Mouse (Mus musculus) kidney, postnatal 0 days (tissue): ENCODE measurements around the gene Itih5. TPM values are rescaled to one million over a fixed set of nuclear protein-coding genes. Genes with fewer than 3 reads are reported as not detected.

Source experiments
- ATAC-seq: fragments of 200-750 bp; cut with Nextera tagmentation; replicated peaks from 2 replicates; pipeline ENCODE4 v1.8.0; 2017; ENCODE audit warnings: low read depth, moderate number of reproducible peaks, moderate TSS enrichment, moderate library complexity; ENCODE audit not compliant: low FRiP score
- DNase-seq: peaks from one replicate; pipeline ENCODE4 v3.0.0-alpha.2; 2016; ENCODE audit warnings: low spot score
- H3K27ac ChIP-seq: fragments of 300-500 bp; sonication (generic); 2 replicates; pipeline ENCODE4 v1.5.1; 2014; ENCODE audit warnings: mild to moderate bottlenecking
- H3K27me3 ChIP-seq: fragments of 300-500 bp; sonication (generic); 2 replicates; pipeline ENCODE4 v1.6.1; 2014; ENCODE audit warnings: low read length, mixed read lengths; ENCODE audit not compliant: insufficient read depth
- H3K36me3 ChIP-seq: fragments of 300-500 bp; sonication (generic); 2 replicates; pipeline ENCODE4 v1.6.1; 2014; ENCODE audit warnings: low read length, mixed read lengths; ENCODE audit not compliant: insufficient read depth
- H3K4me1 ChIP-seq: fragments of 300-500 bp; sonication (generic); replicated peaks from 2 replicates; pipeline ENCODE4 v1.6.1; 2014; ENCODE audit warnings: antibody characterized with exemption, low read length, mixed read lengths; ENCODE audit not compliant: insufficient read depth
- H3K4me2 ChIP-seq: fragments of 300-500 bp; sonication (generic); 2 replicates; pipeline ENCODE4 v1.6.1; 2014; ENCODE audit warnings: mild to moderate bottlenecking, low read length, moderate library complexity, mixed read lengths
- H3K4me3 ChIP-seq: fragments of 300-500 bp; sonication (generic); replicated peaks from 2 replicates; pipeline ENCODE4 v1.5.1; 2014; ENCODE audit warnings: low read depth, low read length
- H3K9ac ChIP-seq: fragments of 300-500 bp; sonication (generic); 2 replicates; pipeline ENCODE4 v1.6.1; 2014; ENCODE audit warnings: low read depth, low read length
- H3K9me3 ChIP-seq: fragments of 300-500 bp; sonication (generic); replicated peaks from 2 replicates; pipeline ENCODE4 v1.6.1; 2016; ENCODE audit warnings: low read length, inconsistent platforms, mixed read lengths
- CTCF ChIP-seq: IDR thresholded peaks from 2 replicates; pipeline ENCODE4 v1.5.1; 2016; ENCODE audit warnings: antibody characterized with exemption, low read depth, mild to moderate bottlenecking, moderate library complexity
- WGBS: fragments of 180-500 bp; shearing (Covaris S2); extraction: QIAGEN DNeasy Blood & Tissue Kit; methylation state at CpG from one replicate; pipeline ENCODE4 v1.1.7; 2014; 5-methylcytosine and 5-hydroxymethylcytosine counted together
- polyA plus RNA-seq: library from polyadenylated mRNA; unstranded; fragments of >200 nt; fragmentation: Nextera tagmentation; extraction: Ambion mirVana; gene quantifications from 2 replicates; pipeline ENCODE4 v1.2.1, GENCODE M21; 2015

The Itih5 gene
- polyA plus RNA-seq, 1 experiment from 2014 or later, result 5.1 TPM

GRCm38 (mm10) chr2:10262722-10263121, 109.4 kb downstream of the Itih5 start:
- Histone ChIP-seq H3K4me2 (no peak overlapping the region), H3K4me1 (0 out of 2 replicates have a peak, but pooled peaks cover 5% of the 10 kb centered on the region), H3K27me3 (no peaks in the 10 kb centered on the region), H3K4me3 (no peak overlapping the region), H3K9ac (no peak overlapping the region), H3K36me3 (no peaks in the 10 kb centered on the region), H3K27ac (no peak overlapping the region), H3K9me3 (no peaks in the 10 kb centered on the region)
- TF ChIP-seq CTCF, result no peak
- 0 out of 2 replicates have a peak, but pooled peaks have one; percentile 36 for ATAC-seq
- peak; percentile 53 for DNase-seq
- 40% methylated on average over 5 of the region's 5 CpGs for WGBS

GRCm38 (mm10) chr2:10263909-10264489, 110.6 kb downstream of the Itih5 start:
- Histone ChIP-seq H3K9me3 (no peaks in the 10 kb centered on the region), H3K4me1 (0 out of 2 replicates have a peak, but pooled peaks cover 5% of the 10 kb centered on the region), H3K27me3 (no peaks in the 10 kb centered on the region), H3K4me2 (peak overlapping the region; percentile 21; the same call in 1 of the 2 replicates), H3K4me3 (no peak overlapping the region), H3K36me3 (no peaks in the 10 kb centered on the region), H3K27ac (no peak overlapping the region), H3K9ac (no peak overlapping the region)
- DNase-seq (peak; percentile 54), ATAC-seq (no peak; the same call in 1 of the 2 replicates)
- WGBS, result 4% methylated on average over 7 of the region's 7 CpGs
- TF ChIP-seq CTCF, result no peak

- H3K27ac ChIP-seq, result no peak overlapping the region
- DNase-seq (no peak), ATAC-seq (no peak)
- H3K9me3 ChIP-seq, result no peaks in the 10 kb centered on the region
- 0 out of 2 replicates have a peak, but pooled peaks cover 5% of the 10 kb centered on the region for H3K4me1 ChIP-seq
- H3K27me3 ChIP-seq, result no peaks in the 10 kb centered on the region
- TF ChIP-seq CTCF, result no peak
- no peaks in the 10 kb centered on the region for H3K36me3 ChIP-seq
- H3K4me2 ChIP-seq, result no peak overlapping the region
- H3K9ac ChIP-seq, result no peak overlapping the region
- H3K4me3 ChIP-seq, result no peak overlapping the region
- WGBS, result 75% methylated on average over 5 of the region's 5 CpGs
Measured at GRCm38 (mm10) chr2:10265881-10266280, 112.5 kb downstream of the Itih5 start.

- Histone ChIP-seq H3K36me3 (no peaks in the 10 kb centered on the region), H3K9ac (no peak overlapping the region), H3K9me3 (no peaks in the 10 kb centered on the region), H3K4me2 (no peak overlapping the region), H3K4me1 (no peaks in the 10 kb centered on the region), H3K27me3 (no peaks in the 10 kb centered on the region), H3K4me3 (no peak overlapping the region), H3K27ac (no peak overlapping the region)
- no peak for ATAC-seq
- no peak for TF ChIP-seq CTCF
- 82% methylated on average over 9 of the region's 9 CpGs for WGBS
- DNase-seq, result no peak
Measured at GRCm38 (mm10) chr2:10272604-10273115, 119.3 kb downstream of the Itih5 start.

- Histone ChIP-seq H3K9me3 (no peaks in the 10 kb centered on the region), H3K27me3 (no peaks in the 10 kb centered on the region), H3K9ac (no peak overlapping the region), H3K4me1 (no peaks in the 10 kb centered on the region), H3K27ac (no peak overlapping the region), H3K36me3 (no peaks in the 10 kb centered on the region), H3K4me2 (no peak overlapping the region), H3K4me3 (no peak overlapping the region)
- WGBS, result 92% methylated on average over 3 of the region's 3 CpGs
- no peak for TF ChIP-seq CTCF
- ATAC-seq (no peak), DNase-seq (no peak)
Measured at GRCm38 (mm10) chr2:10273541-10274050, 120.2 kb downstream of the Itih5 start.

GRCm38 (mm10) chr2:10276194-10276593, 122.8 kb downstream of the Itih5 start:
- no peaks in the 10 kb centered on the region for H3K4me1 ChIP-seq
- no peak overlapping the region for H3K27ac ChIP-seq
- no peaks in the 10 kb centered on the region for H3K36me3 ChIP-seq
- ATAC-seq (peak; percentile 86), DNase-seq (peak; percentile 78)
- no peaks in the 10 kb centered on the region for H3K27me3 ChIP-seq
- no peaks in the 10 kb centered on the region for H3K9me3 ChIP-seq
- no peak overlapping the region for H3K9ac ChIP-seq
- no peak overlapping the region for H3K4me2 ChIP-seq
- 39% methylated on average over 2 of the region's 2 CpGs for WGBS
- TF ChIP-seq CTCF, result no peak
- no peak overlapping the region for H3K4me3 ChIP-seq

GRCm38 (mm10) chr2:10283686-10284085, 130.3 kb downstream of the Itih5 start:
- H3K4me2 ChIP-seq, result no peak overlapping the region
- no peak for ATAC-seq
- H3K9ac ChIP-seq, result no peak overlapping the region
- TF ChIP-seq CTCF, result no peak
- no peak for DNase-seq
- H3K36me3 ChIP-seq, result no peaks in the 10 kb centered on the region
- H3K9me3 ChIP-seq, result no peaks in the 10 kb centered on the region
- H3K4me1 ChIP-seq, result no peaks in the 10 kb centered on the region
- WGBS, result 58% methylated on average over 5 of the region's 5 CpGs
- no peak overlapping the region for H3K27ac ChIP-seq
- no peaks in the 10 kb centered on the region for H3K27me3 ChIP-seq
- no peak overlapping the region for H3K4me3 ChIP-seq
